ENCODE assay signal across 8 mouse cellular contexts in genomic region chr8:61223729-61224379, GRCm38 (mm10). TPM values are rescaled to one million over a fixed set of nuclear protein-coding genes. Genes with fewer than 3 reads are reported as not detected.
A peak's percentile ranks its signal among the peaks of the same experiment; 100 is the strongest.
DNase-seq lines count a peak whose midpoint lies in the region; ATAC-seq and TF ChIP-seq lines count a peak whose summit lies in the region.

Sh3rf1 (plus strand) TSS chr8:61223872.

- H3K4me1 ChIP-seq in cerebellum, adult 2 months (ENCODE audit: control insufficient read depth, insufficient read depth, low read length) = peaks cover 4% of the 10 kb centered on the region; the same call in 1 of the 2 replicates
- H3K4me1 ChIP-seq in hindbrain, embryonic 11.5 days (replicated peaks; ENCODE audit: control insufficient read depth, insufficient read depth, low read length) = no peaks in the 10 kb centered on the region

- H3K4me3 ChIP-seq in cerebellum, adult 2 months (replicated peaks; ENCODE audit: insufficient read depth, low read depth, low read length) = peak within 1 kb of the TSS; percentile 60
- H3K4me3 ChIP-seq in hindbrain, embryonic 11.5 days (ENCODE audit: low read depth, low read length) = peak within 1 kb of the TSS; percentile 61

- TF ChIP-seq POLR2A in cerebellum, adult 2 months (IDR thresholded peaks at IDR 0.05; ENCODE audit: borderline replicate concordance, insufficient read depth, low read length) = no peak

- no peaks in the 10 kb centered on the region for H3K36me3 ChIP-seq in hindbrain, embryonic 11.5 days (ENCODE audit: control insufficient read depth, insufficient read depth, low read length)

- under 1% methylated on average over 73 of the region's 84 CpGs for WGBS in cerebellum, adult 2 months
- WGBS in hindbrain, embryonic 11.5 days = under 1% methylated on average over 31 of the region's 84 CpGs

- peak; percentile 85 for DNase-seq in MN1 (ENCODE audit: low spot score)
- DNase-seq in cerebellum, adult 2 months = peak; percentile 52 to 61
- peak; percentile 52 to 81 for DNase-seq in frontal cortex, postnatal 10 days (ENCODE audit: low spot score in 2 of 2)
- DNase-seq in hindbrain, embryonic 11.5 days (ENCODE audit: low spot score) = peak; percentile 85
- DNase-seq in layer of hippocampus, postnatal 25 days (ENCODE audit: extremely low spot score in 1 of 2, low spot score in 1 of 2) = peak in 1 of 2 experiments; percentile 72
- DNase-seq in lung, postnatal 14 days = peak; percentile 87
- peak; percentile 25 for DNase-seq in retina, adult 2 months (ENCODE audit: low read depth, low spot score)
- DNase-seq in thymus, postnatal 36 days = peak; percentile 83 to 88

- peak within 1 kb of the TSS; percentile 66 for H3K9ac ChIP-seq in hindbrain, embryonic 11.5 days (ENCODE audit: low read depth, low read length)

- peak; percentile 89 for ATAC-seq in hindbrain, embryonic 11.5 days (ENCODE audit: low FRiP score)

- TF ChIP-seq CTCF in cerebellum, adult 2 months (IDR thresholded peaks at IDR 0.05; ENCODE audit: borderline replicate concordance, insufficient read depth, low read depth, low read length) = no peak

- H3K27ac ChIP-seq in cerebellum, adult 2 months (ENCODE audit: insufficient read depth, low read length) = no peak within 1 kb of the TSS
- H3K27ac ChIP-seq in hindbrain, embryonic 11.5 days (ENCODE audit: low read depth, low read length) = peak within 1 kb of the TSS; percentile 75

- H3K27me3 ChIP-seq in cerebellum, adult 2 months (ENCODE audit: control insufficient read depth, insufficient read depth, low read length) = peaks cover 3% of the 10 kb centered on the region; the same call in 1 of the 2 replicates
- no peaks in the 10 kb centered on the region for H3K27me3 ChIP-seq in hindbrain, embryonic 11.5 days (ENCODE audit: control insufficient read depth, insufficient read depth, low read length)

- no peaks in the 10 kb centered on the region for H3K9me3 ChIP-seq in hindbrain, embryonic 11.5 days (ENCODE audit: control insufficient read depth, low read length)

- H3K4me2 ChIP-seq in hindbrain, embryonic 11.5 days (replicated peaks; ENCODE audit: low read depth, low read length) = peak within 1 kb of the TSS; percentile 44

RNA-seq across cellular contexts. Expression of gene Sh3rf1, which starts in this region (rescaled TPM):
- polyA plus RNA-seq in cerebellum, adult 2 months (2012; rRNA removed) = 4.7 and 5.5 TPM in 2 replicates
- 24.0 and 25.3 TPM in 2 replicates for polyA plus RNA-seq in hindbrain, embryonic 11.5 days (2014; fragmentation: Nextera tagmentation; extraction: Ambion mirVana)
- total RNA-seq in layer of hippocampus, postnatal 25 days (2021) = 10 to 100 TPM; 65.4 to 70.7 TPM
